Mouse (Mus musculus): ENCODE measurements at regions not wholly inside any gene's neighbourhood (a gene's known extent, or its start where the extent isn't known, plus 50 kb on each side); places are given as distances from the start of the nearest gene placed in this dataset.

DNA sequence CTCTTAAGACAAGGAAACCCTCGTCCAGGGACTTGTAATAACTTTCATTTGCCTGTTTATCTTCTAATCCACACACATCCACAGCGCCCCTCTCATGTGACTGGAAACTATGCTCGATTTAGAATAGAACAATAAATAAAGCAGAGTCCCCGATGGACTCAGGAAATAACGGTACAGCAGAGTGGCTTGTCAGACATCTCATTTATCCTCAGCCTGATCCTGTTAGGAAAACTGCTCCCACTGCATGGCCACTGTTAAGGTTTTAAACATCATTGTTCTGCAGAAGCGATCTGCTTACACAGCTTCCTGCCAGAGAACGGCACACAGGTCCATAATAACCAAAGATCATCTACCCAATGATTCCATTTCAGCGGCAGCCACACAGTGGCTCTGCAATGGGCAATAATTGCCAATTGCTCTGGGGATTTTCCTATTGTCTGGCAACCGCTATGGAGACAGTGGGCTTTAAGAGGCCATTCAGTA is 84.8 kb upstream of the Mdm1 start:
- TF ChIP-seq POLR2A (IDR thresholded peaks at IDR 0.05; ENCODE audit: low read depth, low read length) (no peak), CTCF (IDR thresholded peaks at IDR 0.05; ENCODE audit: borderline replicate concordance, insufficient read depth, low read length) (no peak)

Data from embryonic fibroblast, embryonic 13.5 days (primary cell).